Mouse (Mus musculus): ENCODE results near the gene Gm11361. TPM values are rescaled to one million over a fixed set of nuclear protein-coding genes. Genes with fewer than 3 reads are reported as not detected.

The Gm11361 gene
- polyA plus RNA-seq (2015; fragmentation: Nextera tagmentation; extraction: Ambion mirVana), result 8.6 and 11.5 TPM in 2 replicates

GRCm38 (mm10) chr13:28257228-28257627 lies at the start of gene Gm11361:
Gm11361 (plus strand) TSS chr13:28257528.

Other genes with a start within 250 kb of the Gm11361 start
- gene Prl4a1, start 241.3 kb upstream of the Gm11361 start, polyA plus RNA-seq (2015; fragmentation: Nextera tagmentation; extraction: Ambion mirVana), result not detected in 2 replicates
- gene Prl5a1, start 115.0 kb upstream of the Gm11361 start, polyA plus RNA-seq (2015; fragmentation: Nextera tagmentation; extraction: Ambion mirVana), result not detected in 2 replicates

All from spleen, postnatal 0 days (tissue).